Mouse (Mus musculus): ENCODE measurements around the gene Ddr1. TPM values are rescaled to one million over a fixed set of nuclear protein-coding genes. Genes with fewer than 3 reads are reported as not detected.

The Ddr1 gene
- polyA plus RNA-seq, 1 experiment from 2014 or later: 30.0 TPM

- ATAC-seq: no peak
- no peak overlapping the region for H3K27ac ChIP-seq (ENCODE audit: low read depth, low read length)
These were observed 37.3 kb upstream of the Ddr1 start for GRCm38 (mm10) chr17:35741589-35742226.

DNA sequence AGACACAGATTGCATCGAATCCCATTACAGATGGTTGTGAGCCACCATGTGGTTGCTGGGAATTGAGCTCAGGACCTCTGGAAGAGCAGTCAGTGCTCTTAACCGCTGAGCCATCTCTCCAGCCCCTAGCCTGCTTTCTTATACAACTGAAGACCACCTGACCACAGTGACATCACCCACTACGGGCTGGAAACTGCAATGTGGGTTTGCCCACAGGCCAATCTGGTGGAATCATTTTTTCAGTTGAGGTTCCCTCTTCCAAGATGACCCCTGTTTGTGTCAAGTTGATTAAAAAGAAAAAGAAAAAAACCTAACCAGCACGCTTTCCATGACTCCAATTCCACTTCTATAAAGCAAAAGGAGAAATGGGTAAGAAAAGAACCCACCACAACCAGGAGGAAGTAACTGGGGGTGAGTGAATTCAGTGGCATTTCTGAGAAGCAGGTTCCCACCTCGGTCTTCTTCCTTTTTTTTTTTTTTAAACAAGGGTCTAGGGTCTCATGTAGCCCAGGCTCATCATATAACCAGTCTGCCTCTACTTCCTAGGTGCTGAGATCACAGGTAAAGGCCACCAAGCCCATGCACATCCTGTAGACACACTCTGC, 36.0 kb upstream of the Ddr1 start:
- Histone ChIP-seq H3K4me1 (replicated peaks; ENCODE audit: control insufficient read depth, insufficient read depth, low read length) (no peaks in the 10 kb centered on the region), H3K9me3 (ENCODE audit: control insufficient read depth) (no peaks in the 10 kb centered on the region), H3K9ac (ENCODE audit: low read depth, low read length) (no peak overlapping the region), H3K27ac (ENCODE audit: low read depth, low read length) (no peak overlapping the region), H3K36me3 (ENCODE audit: control insufficient read depth, insufficient read depth) (no peaks in the 10 kb centered on the region), H3K4me3 (ENCODE audit: low read depth, low read length) (no peak overlapping the region), H3K4me2 (replicated peaks; ENCODE audit: low read depth) (no peak overlapping the region), H3K27me3 (replicated peaks; ENCODE audit: control insufficient read depth, insufficient read depth, low read length) (no peaks in the 10 kb centered on the region)
- no peak for ATAC-seq
- 75% methylated on average over 5 of the region's 5 CpGs for WGBS
- no peak for TF ChIP-seq CTCF (IDR thresholded peaks at IDR 0.05; ENCODE audit: low read depth)

More at GRCm38 (mm10) chr17:35741589-35742226, 37.3 kb upstream of the Ddr1 start:
- no peaks in the 10 kb centered on the region for H3K36me3 ChIP-seq (ENCODE audit: control insufficient read depth, insufficient read depth)
- no peaks in the 10 kb centered on the region for H3K9me3 ChIP-seq (ENCODE audit: control insufficient read depth)
- H3K4me1 ChIP-seq (replicated peaks; ENCODE audit: control insufficient read depth, insufficient read depth, low read length): no peaks in the 10 kb centered on the region
- H3K4me2 ChIP-seq (replicated peaks; ENCODE audit: low read depth): no peak overlapping the region
- 65% methylated on average over 9 of the region's 9 CpGs for WGBS
- H3K4me3 ChIP-seq (ENCODE audit: low read depth, low read length): no peak overlapping the region
- no peak for TF ChIP-seq CTCF (IDR thresholded peaks at IDR 0.05; ENCODE audit: low read depth)
- H3K27me3 ChIP-seq (replicated peaks; ENCODE audit: control insufficient read depth, insufficient read depth, low read length): no peaks in the 10 kb centered on the region
- no peak overlapping the region for H3K9ac ChIP-seq (ENCODE audit: low read depth, low read length)

- TF ChIP-seq CTCF (IDR thresholded peaks at IDR 0.05; ENCODE audit: low read depth): peak; percentile 98
- WGBS: 10% methylated on average over 6 of the region's 6 CpGs
- H3K4me3 ChIP-seq (ENCODE audit: low read depth, low read length): no peak overlapping the region
- no peak overlapping the region for H3K27ac ChIP-seq (ENCODE audit: low read depth, low read length)
- no peak overlapping the region for H3K9ac ChIP-seq (ENCODE audit: low read depth, low read length)
- H3K9me3 ChIP-seq (ENCODE audit: control insufficient read depth): no peaks in the 10 kb centered on the region
- H3K4me1 ChIP-seq (replicated peaks; ENCODE audit: control insufficient read depth, insufficient read depth, low read length): no peaks in the 10 kb centered on the region
- no peak overlapping the region for H3K4me2 ChIP-seq (replicated peaks; ENCODE audit: low read depth)
- ATAC-seq: no peak
- no peaks in the 10 kb centered on the region for H3K36me3 ChIP-seq (ENCODE audit: control insufficient read depth, insufficient read depth)
- H3K27me3 ChIP-seq (replicated peaks; ENCODE audit: control insufficient read depth, insufficient read depth, low read length): no peaks in the 10 kb centered on the region
These were observed 35.3 kb upstream of the Ddr1 start for GRCm38 (mm10) chr17:35739675-35740074.

- peak; percentile 68 for ATAC-seq
- 9% methylated on average over 12 of the region's 12 CpGs for WGBS
- no peak overlapping the region for H3K9ac ChIP-seq (ENCODE audit: low read depth, low read length)
- no peak overlapping the region for H3K4me3 ChIP-seq (ENCODE audit: low read depth, low read length)
- no peaks in the 10 kb centered on the region for H3K27me3 ChIP-seq (replicated peaks; ENCODE audit: control insufficient read depth, insufficient read depth, low read length)
- H3K9me3 ChIP-seq (ENCODE audit: control insufficient read depth): no peaks in the 10 kb centered on the region
- H3K27ac ChIP-seq (ENCODE audit: low read depth, low read length): no peak overlapping the region
- H3K36me3 ChIP-seq (ENCODE audit: control insufficient read depth, insufficient read depth): no peaks in the 10 kb centered on the region
- TF ChIP-seq CTCF (IDR thresholded peaks at IDR 0.05; ENCODE audit: low read depth): peak; percentile 94
- no peaks in the 10 kb centered on the region for H3K4me1 ChIP-seq (replicated peaks; ENCODE audit: control insufficient read depth, insufficient read depth, low read length)
- H3K4me2 ChIP-seq (replicated peaks; ENCODE audit: low read depth): peak overlapping the region; percentile 30; the same call in 1 of the 2 replicates
These were observed 33.3 kb upstream of the Ddr1 start for GRCm38 (mm10) chr17:35737743-35738142.

- Histone ChIP-seq H3K4me3 (ENCODE audit: low read depth, low read length) (no peak overlapping the region), H3K27ac (ENCODE audit: low read depth, low read length) (no peak overlapping the region), H3K4me1 (replicated peaks; ENCODE audit: control insufficient read depth, insufficient read depth, low read length) (no peaks in the 10 kb centered on the region), H3K36me3 (ENCODE audit: control insufficient read depth, insufficient read depth) (no peaks in the 10 kb centered on the region), H3K27me3 (replicated peaks; ENCODE audit: control insufficient read depth, insufficient read depth, low read length) (no peaks in the 10 kb centered on the region), H3K4me2 (replicated peaks; ENCODE audit: low read depth) (no peak overlapping the region), H3K9me3 (ENCODE audit: control insufficient read depth) (no peaks in the 10 kb centered on the region), H3K9ac (ENCODE audit: low read depth, low read length) (no peak overlapping the region)
- peak; percentile 92 for TF ChIP-seq CTCF (IDR thresholded peaks at IDR 0.05; ENCODE audit: low read depth)
- WGBS: 47% methylated on average over 12 of the region's 12 CpGs
- ATAC-seq: 0 out of 2 replicates have a peak, but pooled peaks have one; percentile 40
These were observed 32.0 kb upstream of the Ddr1 start for GRCm38 (mm10) chr17:35736280-35736960.

GRCm38 (mm10) chr17:35734478-35734877, 30.1 kb upstream of the Ddr1 start:
- WGBS: 24% methylated on average over 2 of the region's 2 CpGs

More at GRCm38 (mm10) chr17:35734478-35734877, 30.1 kb upstream of the Ddr1 start:
- H3K4me1 ChIP-seq (replicated peaks; ENCODE audit: control insufficient read depth, insufficient read depth, low read length): no peaks in the 10 kb centered on the region
- TF ChIP-seq CTCF (IDR thresholded peaks at IDR 0.05; ENCODE audit: low read depth): no peak
- H3K9me3 ChIP-seq (ENCODE audit: control insufficient read depth): no peaks in the 10 kb centered on the region
- ATAC-seq: no peak
- no peak overlapping the region for H3K4me2 ChIP-seq (replicated peaks; ENCODE audit: low read depth)
- H3K27ac ChIP-seq (ENCODE audit: low read depth, low read length): no peak overlapping the region
- H3K27me3 ChIP-seq (replicated peaks; ENCODE audit: control insufficient read depth, insufficient read depth, low read length): no peaks in the 10 kb centered on the region
- H3K36me3 ChIP-seq (ENCODE audit: control insufficient read depth, insufficient read depth): no peaks in the 10 kb centered on the region
- no peak overlapping the region for H3K4me3 ChIP-seq (ENCODE audit: low read depth, low read length)
- H3K9ac ChIP-seq (ENCODE audit: low read depth, low read length): no peak overlapping the region
